Mouse (Mus musculus): ENCODE data around the gene Gm28434. TPM values are rescaled to one million over a fixed set of nuclear protein-coding genes. Genes with fewer than 3 reads are reported as not detected.

The Gm28434 gene
- not detected for total RNA-seq (2021)

GRCm38 (mm10) chr5:87969201-87969600 lies at the start of gene Gm28434, which contains the start of gene 2310003L06Rik:
Gene Gm28434, plus strand, starts transcription at chr5:87969517.
Gene 2310003L06Rik, plus strand, starts transcription at chr5:87969459.
- intact Hi-C loops (cut with DNase I) = no loop called here
- DNase-seq (ENCODE audit: extremely low spot score in 1 of 2, low spot score in 2 of 2) = no peak

- intact Hi-C loops (cut with DNase I) = no loop called here
These were observed 43.9 kb upstream of the Gm28434 start, which contains the start of gene Csn3 for GRCm38 (mm10) chr5:87925372-87925771. Gene Csn3, plus strand, starts transcription at chr5:87925579.

GRCm38 (mm10) chr5:87931603-87932002 lies 37.7 kb upstream of the Gm28434 start:
- intact Hi-C loops (cut with DNase I) = no loop called here
- no peak for DNase-seq (ENCODE audit: extremely low spot score in 1 of 2, low spot score in 2 of 2)

More at GRCm38 (mm10) chr5:87925372-87925771, 43.9 kb upstream of the Gm28434 start, which contains the start of gene Csn3:
- no peak for DNase-seq (ENCODE audit: extremely low spot score in 1 of 2, low spot score in 2 of 2)

- DNase-seq (ENCODE audit: extremely low spot score in 1 of 2, low spot score in 2 of 2) = peak in 1 of 2 experiments; percentile 15
- intact Hi-C loops (cut with DNase I) = no loop called here
These were observed 28.6 kb upstream of the Gm28434 start for GRCm38 (mm10) chr5:87940752-87941151.

GRCm38 (mm10) chr5:87942515-87942914 lies 26.8 kb upstream of the Gm28434 start:
- DNase-seq (ENCODE audit: extremely low spot score in 1 of 2, low spot score in 2 of 2) = no peak
- intact Hi-C loops (cut with DNase I) = no loop called here

- DNase-seq (ENCODE audit: extremely low spot score in 1 of 2, low spot score in 2 of 2) = no peak
- intact Hi-C loops (cut with DNase I) = no loop called here
These were observed 17.5 kb upstream of the Gm28434 start for GRCm38 (mm10) chr5:87951836-87952235.

GRCm38 (mm10) chr5:87979139-87979538 lies 9.8 kb downstream of the Gm28434 start, which contains the start of gene Cabs1:
Gene Cabs1, plus strand, starts transcription at chr5:87979439.
- no peak for DNase-seq (ENCODE audit: extremely low spot score in 1 of 2, low spot score in 2 of 2)
- intact Hi-C loops (cut with DNase I) = no loop called here

- intact Hi-C loops (cut with DNase I) = no loop called here
- no peak for DNase-seq (ENCODE audit: extremely low spot score in 1 of 2, low spot score in 2 of 2)
These were observed 13.3 kb downstream of the Gm28434 start for GRCm38 (mm10) chr5:87982468-87983214.

GRCm38 (mm10) chr5:88002249-88002648 lies 32.9 kb downstream of the Gm28434 start, which contains the start of gene Smr3a:
Gene Smr3a, plus strand, starts transcription at chr5:88002549.
- intact Hi-C loops (cut with DNase I) = no loop called here
- DNase-seq (ENCODE audit: extremely low spot score in 1 of 2, low spot score in 2 of 2) = no peak

- DNase-seq (ENCODE audit: extremely low spot score in 1 of 2, low spot score in 2 of 2) = no peak
- intact Hi-C loops (cut with DNase I) = no loop called here
These were observed 35.9 kb downstream of the Gm28434 start for GRCm38 (mm10) chr5:88005241-88005640.

Other genes starting within 250 kb of the Gm28434 start
- not detected for gene Csn1s2a, start 194.9 kb upstream of the Gm28434 start, total RNA-seq (2021)
- not detected for gene Csn1s2b, start 161.4 kb upstream of the Gm28434 start, total RNA-seq (2021)
- not detected for gene Prr27, start 143.8 kb upstream of the Gm28434 start, total RNA-seq (2021)
- not detected for gene Odam, start 84.5 kb upstream of the Gm28434 start, total RNA-seq (2021)
- not detected for gene Csn3, start 43.9 kb upstream of the Gm28434 start, total RNA-seq (2021)
- not detected for gene 2310003L06Rik, start 58 bp upstream of the Gm28434 start, total RNA-seq (2021)
- gene Cabs1, start 9.9 kb downstream of the Gm28434 start, total RNA-seq (2021) = not detected
- gene Smr3a, start 33.0 kb downstream of the Gm28434 start, total RNA-seq (2021) = not detected
- gene Smr2, start 117.0 kb downstream of the Gm28434 start, total RNA-seq (2021) = not detected
- not detected for gene Gm11116, start 142.0 kb downstream of the Gm28434 start, total RNA-seq (2021)
- gene Gm11115, start 184.6 kb downstream of the Gm28434 start, total RNA-seq (2021) = not detected